Mouse (Mus musculus) stomach, embryonic 15.5 days (tissue): ENCODE measurements at regions not wholly inside any gene's neighbourhood (a gene's known extent, or its start where the extent isn't known, plus 50 kb on each side); places are given as distances from the start of the nearest gene placed in this dataset.

Source experiments
- ATAC-seq: fragments of 200-750 bp; cut with Nextera tagmentation; 2 replicates; pipeline ENCODE4 v1.8.0; 2017; ENCODE audit warnings: low read depth, moderate number of reproducible peaks, moderate TSS enrichment; ENCODE audit not compliant: insufficient read depth, low FRiP score
- H3K27ac ChIP-seq: fragments of 300-500 bp; sonication (generic); 2 replicates; pipeline ENCODE4 v1.5.1; 2015; ENCODE audit warnings: mild to moderate bottlenecking, inconsistent platforms
- H3K27me3 ChIP-seq: fragments of 300-500 bp; sonication (generic); replicated peaks from 2 replicates; pipeline ENCODE4 v1.6.1; 2015; ENCODE audit warnings: inconsistent platforms
- H3K36me3 ChIP-seq: fragments of 300-500 bp; sonication (generic); 2 replicates; pipeline ENCODE4 v1.6.1; 2015; ENCODE audit warnings: inconsistent platforms
- H3K4me1 ChIP-seq: fragments of 300-500 bp; sonication (generic); 2 replicates; pipeline ENCODE4 v1.6.1; 2015; ENCODE audit warnings: inconsistent platforms
- H3K4me2 ChIP-seq: fragments of 300-500 bp; sonication (generic); 2 replicates; pipeline ENCODE4 v1.6.1; 2015; ENCODE audit warnings: mild to moderate bottlenecking, inconsistent platforms
- H3K4me3 ChIP-seq: fragments of 300-500 bp; sonication (generic); replicated peaks from 2 replicates; pipeline ENCODE4 v1.5.1; 2015; ENCODE audit warnings: inconsistent platforms
- H3K9ac ChIP-seq: fragments of 300-500 bp; sonication (generic); 2 replicates; pipeline ENCODE4 v1.6.1; 2015; ENCODE audit warnings: inconsistent platforms
- H3K9me3 ChIP-seq: fragments of 300-500 bp; sonication (generic); 2 replicates; pipeline ENCODE4 v1.6.1; 2016; ENCODE audit warnings: inconsistent platforms
- WGBS: fragments of 180-500 bp; shearing (Covaris S2); methylation state at CpG from one replicate; pipeline ENCODE4 v1.1.7; 2015; 5-methylcytosine and 5-hydroxymethylcytosine counted together

DNA sequence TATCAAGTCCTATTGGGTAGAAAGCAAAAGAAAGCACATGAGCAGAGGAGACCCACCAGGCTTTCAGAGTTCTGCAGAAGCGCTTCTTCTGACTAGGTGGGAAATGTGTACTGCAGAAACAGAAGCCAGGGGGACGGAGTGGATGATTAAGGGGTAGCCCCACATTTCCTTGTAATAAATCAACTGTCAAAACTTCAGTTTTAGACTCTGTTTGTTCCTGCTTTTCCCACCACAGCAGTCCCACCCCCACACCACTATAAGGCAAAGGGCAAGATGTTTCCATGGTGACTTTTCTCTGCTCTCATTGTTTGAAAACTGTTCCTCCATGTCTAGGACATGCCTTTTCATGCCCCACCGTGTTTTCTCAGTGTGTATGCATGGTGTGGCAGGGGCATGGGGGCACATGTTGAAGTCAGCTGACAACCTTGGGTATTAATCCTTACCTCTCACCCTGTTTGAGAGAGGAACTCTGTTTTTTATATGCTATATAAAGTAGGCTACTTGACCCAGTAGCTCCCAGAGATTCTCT, 202.8 kb upstream of the Nr4a3 start:
- Histone ChIP-seq H3K9ac (no peak overlapping the region), H3K4me1 (no peaks in the 10 kb centered on the region), H3K36me3 (no peaks in the 10 kb centered on the region), H3K4me2 (no peak overlapping the region), H3K9me3 (no peaks in the 10 kb centered on the region), H3K4me3 (no peak overlapping the region), H3K27me3 (no peaks in the 10 kb centered on the region), H3K27ac (no peak overlapping the region)
- ATAC-seq = no peak
- 60% methylated on average over 3 of the region's 3 CpGs for WGBS

DNA sequence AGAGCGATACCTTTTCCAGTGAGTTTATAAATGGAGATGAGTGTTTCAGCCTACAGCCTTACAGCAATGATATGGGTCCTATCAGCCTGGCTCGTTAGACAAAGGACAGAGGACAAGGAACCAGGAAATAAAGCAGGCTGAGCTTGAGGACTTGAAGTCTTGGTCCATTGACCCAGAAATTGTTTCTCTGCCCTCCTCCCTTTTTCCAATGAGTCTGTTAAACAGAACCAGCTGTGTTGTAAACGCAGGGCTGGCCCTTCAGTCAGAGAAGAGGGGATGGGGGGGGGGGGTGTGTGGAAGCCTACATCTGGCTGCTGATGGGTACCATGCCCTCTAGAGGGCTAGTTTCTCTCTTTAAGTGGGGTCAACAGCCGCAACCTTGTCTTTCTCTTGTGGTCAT, 199.7 kb upstream of the Nr4a3 start:
- Histone ChIP-seq H3K4me1 (no peaks in the 10 kb centered on the region), H3K9me3 (no peaks in the 10 kb centered on the region), H3K4me2 (no peak overlapping the region), H3K36me3 (no peaks in the 10 kb centered on the region), H3K27me3 (no peaks in the 10 kb centered on the region), H3K27ac (no peak overlapping the region), H3K9ac (no peak overlapping the region), H3K4me3 (no peak overlapping the region)
- no peak for ATAC-seq
- WGBS = 69% methylated on average over 4 of the region's 4 CpGs

GRCm38 (mm10) chr4:47846389-47847318, 198.3 kb upstream of the Nr4a3 start:
- H3K4me3 ChIP-seq = no peak overlapping the region
- no peak overlapping the region for H3K9ac ChIP-seq
- no peaks in the 10 kb centered on the region for H3K4me1 ChIP-seq
- H3K27me3 ChIP-seq = no peaks in the 10 kb centered on the region
- no peak for ATAC-seq
- H3K4me2 ChIP-seq = no peak overlapping the region
- no peaks in the 10 kb centered on the region for H3K36me3 ChIP-seq
- H3K27ac ChIP-seq = no peak overlapping the region
- 42% methylated on average over 12 of the region's 12 CpGs for WGBS
- H3K9me3 ChIP-seq = no peaks in the 10 kb centered on the region

- Histone ChIP-seq H3K9ac (no peak overlapping the region), H3K9me3 (no peaks in the 10 kb centered on the region), H3K27ac (no peak overlapping the region), H3K4me3 (no peak overlapping the region), H3K36me3 (no peaks in the 10 kb centered on the region), H3K4me1 (no peaks in the 10 kb centered on the region), H3K27me3 (no peaks in the 10 kb centered on the region), H3K4me2 (no peak overlapping the region)
- ATAC-seq = no peak
- WGBS = 21% methylated on average over 6 of the region's 6 CpGs
These were observed 183.8 kb upstream of the Nr4a3 start for GRCm38 (mm10) chr4:47861151-47861550.

DNA sequence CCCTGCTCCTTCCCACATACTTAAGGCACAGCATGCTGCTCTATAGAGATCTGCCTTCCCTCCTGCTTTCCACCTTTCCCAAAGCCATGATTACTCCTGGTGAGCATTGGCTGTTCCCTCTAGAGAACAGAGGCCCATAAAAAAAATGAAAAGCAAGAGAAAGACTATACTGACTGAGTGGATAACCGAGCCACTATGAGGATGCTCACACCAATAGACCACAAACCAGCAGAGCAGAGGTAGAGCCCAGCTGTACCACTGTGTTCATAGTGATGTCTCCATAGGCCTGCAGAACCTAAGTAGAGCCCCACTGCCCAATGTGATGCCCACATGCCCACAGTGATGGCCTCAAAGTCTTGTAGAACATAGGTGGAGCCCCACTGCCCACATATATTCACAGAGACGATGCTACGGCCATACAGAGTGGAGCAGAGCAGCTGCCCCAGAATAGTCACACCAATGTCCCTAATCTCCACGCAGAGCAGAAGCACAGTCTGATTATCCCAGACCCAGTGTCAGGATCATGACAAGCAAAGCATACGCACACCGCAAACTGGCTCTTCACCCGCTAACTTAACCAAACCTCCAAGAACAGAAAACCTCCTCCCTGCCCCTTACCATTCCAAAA, 174.8 kb upstream of the Nr4a3 start:
- 87% methylated on average over 7 of the region's 7 CpGs for WGBS
- no peak overlapping the region for H3K27ac ChIP-seq
- no peaks in the 10 kb centered on the region for H3K4me1 ChIP-seq
- ATAC-seq = no peak
- H3K9ac ChIP-seq = no peak overlapping the region
- H3K27me3 ChIP-seq = no peaks in the 10 kb centered on the region
- no peaks in the 10 kb centered on the region for H3K9me3 ChIP-seq
- H3K4me2 ChIP-seq = no peak overlapping the region
- H3K4me3 ChIP-seq = no peak overlapping the region
- H3K36me3 ChIP-seq = no peaks in the 10 kb centered on the region

- Histone ChIP-seq H3K36me3 (no peaks in the 10 kb centered on the region), H3K9ac (no peak overlapping the region), H3K27ac (no peak overlapping the region), H3K4me2 (no peak overlapping the region), H3K4me1 (no peaks in the 10 kb centered on the region), H3K27me3 (no peaks in the 10 kb centered on the region), H3K9me3 (no peaks in the 10 kb centered on the region), H3K4me3 (no peak overlapping the region)
- 65% methylated on average over 5 of the region's 5 CpGs for whole genome bisulfite sequencing
- ATAC-seq = no peak
These were observed 174.3 kb upstream of the Nr4a3 start for GRCm38 (mm10) chr4:47870638-47871019.

DNA sequence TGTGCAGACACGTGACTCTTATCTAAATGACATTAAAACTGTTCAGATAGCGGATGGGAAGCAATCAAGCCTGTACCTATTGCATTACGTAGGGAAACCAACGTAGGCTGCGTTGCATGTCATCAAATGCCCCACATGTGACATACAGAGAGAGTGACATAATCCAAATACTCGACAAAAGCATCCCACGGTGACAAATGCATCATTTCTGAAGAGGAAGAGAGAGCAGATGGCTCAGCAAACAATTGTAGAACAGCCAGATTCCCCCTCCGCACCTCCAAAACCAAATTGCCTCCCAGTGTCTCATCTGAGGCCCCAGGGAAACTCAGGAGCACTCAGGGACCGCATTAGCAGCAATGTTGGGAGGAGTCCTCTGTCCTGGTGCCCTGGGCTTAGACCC, 163.4 kb upstream of the Nr4a3 start:
- Histone ChIP-seq H3K27ac (no peak overlapping the region), H3K4me2 (no peak overlapping the region)
- WGBS = 65% methylated on average over 9 of the region's 9 CpGs

DNA sequence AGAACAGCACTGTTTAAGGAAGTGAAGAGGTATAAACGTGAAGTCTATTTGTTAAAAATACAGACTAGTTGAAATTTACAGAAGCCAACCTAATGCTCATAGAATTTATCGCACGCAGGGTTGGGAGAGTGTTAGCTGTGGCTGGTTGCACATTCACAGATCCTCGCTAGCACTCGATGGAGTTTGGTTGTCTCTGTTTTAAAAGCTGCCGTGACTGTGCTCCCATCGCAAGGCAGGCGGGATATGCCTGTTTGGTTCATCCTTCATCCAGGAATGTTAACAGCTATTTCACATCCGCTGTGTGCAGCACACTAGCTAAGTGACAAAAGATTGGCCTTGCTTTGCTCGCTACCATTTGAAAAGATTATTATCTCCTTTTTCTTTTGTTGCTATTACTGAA, 162.9 kb upstream of the Nr4a3 start:
- no peak overlapping the region for H3K4me2 ChIP-seq
- H3K27ac ChIP-seq = no peak overlapping the region
- H3K27me3 ChIP-seq = no peaks in the 10 kb centered on the region
- H3K36me3 ChIP-seq = no peaks in the 10 kb centered on the region
- H3K9ac ChIP-seq = no peak overlapping the region
- no peak for ATAC-seq
- no peaks in the 10 kb centered on the region for H3K4me1 ChIP-seq
- no peak overlapping the region for H3K4me3 ChIP-seq
- no peaks in the 10 kb centered on the region for H3K9me3 ChIP-seq
- 47% methylated on average over 10 of the region's 10 CpGs for WGBS

More for the DNA sequence above, 163.4 kb upstream of the Nr4a3 start:
- H3K4me3 ChIP-seq = no peak overlapping the region
- no peak for ATAC-seq
- no peaks in the 10 kb centered on the region for H3K27me3 ChIP-seq
- H3K36me3 ChIP-seq = no peaks in the 10 kb centered on the region
- H3K9me3 ChIP-seq = no peaks in the 10 kb centered on the region
- no peak overlapping the region for H3K9ac ChIP-seq
- no peaks in the 10 kb centered on the region for H3K4me1 ChIP-seq

- 76% methylated on average over 7 of the region's 7 CpGs for WGBS
- Histone ChIP-seq H3K4me2 (no peak overlapping the region), H3K27me3 (no peaks in the 10 kb centered on the region), H3K4me1 (no peaks in the 10 kb centered on the region), H3K9ac (no peak overlapping the region), H3K9me3 (no peaks in the 10 kb centered on the region), H3K27ac (no peak overlapping the region), H3K4me3 (no peak overlapping the region), H3K36me3 (no peaks in the 10 kb centered on the region)
- no peak for ATAC-seq
These were observed 145.4 kb upstream of the Nr4a3 start for GRCm38 (mm10) chr4:47899579-47899978.

GRCm38 (mm10) chr4:47902749-47903148, 142.2 kb upstream of the Nr4a3 start:
- Histone ChIP-seq H3K9ac (no peak overlapping the region), H3K9me3 (no peaks in the 10 kb centered on the region), H3K4me3 (no peak overlapping the region), H3K4me2 (no peak overlapping the region), H3K27me3 (no peaks in the 10 kb centered on the region), H3K4me1 (no peaks in the 10 kb centered on the region), H3K36me3 (no peaks in the 10 kb centered on the region), H3K27ac (no peak overlapping the region)
- no peak for ATAC-seq
- 90% methylated on average over 12 of the region's 12 CpGs for whole genome bisulfite sequencing

DNA sequence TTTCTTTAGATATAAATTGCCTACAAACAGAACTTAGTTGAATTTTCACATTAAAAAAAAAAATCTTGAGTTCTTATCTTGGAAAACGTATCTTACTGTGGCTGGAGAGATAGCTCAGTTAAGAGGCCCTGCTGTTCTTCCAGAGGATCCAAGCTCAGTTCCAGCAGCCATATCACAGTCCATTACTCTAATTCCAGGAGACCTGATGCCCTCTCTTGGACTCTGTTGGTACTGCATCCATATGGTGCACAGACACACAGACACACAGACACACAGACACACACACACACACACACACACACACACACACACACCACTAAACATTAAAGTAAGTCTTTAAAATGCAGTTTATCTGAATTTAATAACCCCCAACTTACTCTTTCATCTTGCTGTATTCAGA, 132.7 kb upstream of the Nr4a3 start:
- no peaks in the 10 kb centered on the region for H3K36me3 ChIP-seq
- WGBS = 79% methylated on average over 1 of the region's 1 CpGs
- H3K9ac ChIP-seq = no peak overlapping the region
- no peaks in the 10 kb centered on the region for H3K27me3 ChIP-seq
- no peaks in the 10 kb centered on the region for H3K4me1 ChIP-seq
- no peak for ATAC-seq
- H3K27ac ChIP-seq = no peak overlapping the region
- H3K9me3 ChIP-seq = no peaks in the 10 kb centered on the region
- no peak overlapping the region for H3K4me2 ChIP-seq
- no peak overlapping the region for H3K4me3 ChIP-seq

GRCm38 (mm10) chr4:47919576-47919975, 125.4 kb upstream of the Nr4a3 start:
- Histone ChIP-seq H3K4me3 (no peak overlapping the region), H3K27me3 (no peaks in the 10 kb centered on the region), H3K27ac (no peak overlapping the region), H3K9ac (no peak overlapping the region), H3K36me3 (no peaks in the 10 kb centered on the region), H3K4me1 (no peaks in the 10 kb centered on the region), H3K9me3 (no peaks in the 10 kb centered on the region), H3K4me2 (no peak overlapping the region)
- ATAC-seq = no peak
- WGBS = 33% methylated on average over 7 of the region's 7 CpGs
